Mouse (Mus musculus) testis, adult 2 months (tissue): ENCODE results near the gene Trappc1.

Experiments used
- CTCF ChIP-seq: fragments of 200-500 bp; IDR thresholded peaks from 2 replicates; pipeline ENCODE4 v1.5.1; 2012; ENCODE audit warnings: low read depth, mild to moderate bottlenecking, inconsistent platforms, low read length, moderate library complexity; ENCODE audit not compliant: control insufficient read depth, insufficient read depth, insufficient replicate concordance
- POLR2A ChIP-seq: fragments of 200-500 bp; IDR thresholded peaks from 2 replicates; pipeline ENCODE4 v1.6.1; 2012; ENCODE audit warnings: low read depth, mild to moderate bottlenecking, inconsistent platforms, low read length, moderate library complexity; ENCODE audit not compliant: control insufficient read depth

DNA sequence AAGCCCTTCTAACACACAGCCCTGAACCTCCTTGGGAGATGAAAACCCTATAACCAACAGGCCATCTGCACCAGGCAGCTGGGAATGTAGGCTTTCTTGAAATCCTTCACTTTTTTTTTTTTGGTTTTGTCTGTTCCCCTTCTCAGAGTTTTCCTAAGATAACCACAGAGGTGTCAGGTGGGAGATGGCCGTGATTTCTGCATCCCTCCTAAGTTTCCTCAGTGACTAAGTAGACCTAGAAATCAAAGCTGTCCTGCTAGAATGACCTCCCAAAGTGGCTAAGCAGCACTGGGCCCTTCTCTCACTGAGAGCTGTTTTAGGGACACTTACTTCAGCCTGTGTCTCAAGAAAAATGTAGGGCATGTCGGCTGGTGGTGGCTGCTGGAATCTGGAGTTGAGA is 26.0 kb upstream of the Trappc1 start:
- TF ChIP-seq POLR2A (no peak), CTCF (no peak)
